Mouse (Mus musculus): ENCODE measurements around the gene Babam2.

DNA sequence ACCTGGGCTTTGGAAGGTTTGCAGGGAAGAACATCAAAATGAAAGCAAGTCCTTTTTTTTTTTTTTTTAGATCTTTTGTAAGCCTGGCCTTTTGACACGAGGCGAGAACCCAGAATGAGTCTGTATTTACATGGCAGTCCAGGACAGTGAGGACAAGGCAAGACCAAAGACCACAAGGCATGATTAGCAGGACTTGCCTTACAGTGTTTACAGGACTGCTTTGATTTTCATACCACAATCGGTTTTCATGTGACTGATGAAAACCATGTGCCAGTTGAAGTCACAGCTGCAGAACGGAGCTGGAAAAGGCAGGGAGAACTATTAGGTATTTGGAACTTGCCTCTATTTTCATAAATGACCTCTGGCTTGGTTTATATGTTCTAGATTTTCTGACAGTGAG is 381.5 kb downstream of the Babam2 start:
- TF ChIP-seq POLR2A (IDR thresholded peaks at IDR 0.05; ENCODE audit: insufficient read length, low read depth) (no peak), USF1 (IDR thresholded peaks at IDR 0.05; ENCODE audit: low read depth) (no peak), E2F4 (IDR thresholded peaks at IDR 0.05; ENCODE audit: insufficient read depth) (no peak), TCF12 (IDR thresholded peaks at IDR 0.05; ENCODE audit: insufficient read depth, poor library complexity, severe bottlenecking) (no peak), MYOG (IDR thresholded peaks at IDR 0.05; ENCODE audit: control insufficient read depth in 1 of 3, insufficient read depth in 1 of 3, insufficient read length in 2 of 3, low read depth in 2 of 3) (no peak), MAX (IDR thresholded peaks at IDR 0.05; ENCODE audit: low read depth) (no peak), CEBPB (IDR thresholded peaks at IDR 0.05; ENCODE audit: insufficient read depth, poor library complexity, severe bottlenecking) (no peak), POLR2AphosphoS2 (IDR thresholded peaks at IDR 0.05; ENCODE audit: insufficient read length, low read depth) (no peak), MYOD1 (IDR thresholded peaks at IDR 0.05; ENCODE audit: control insufficient read depth in 1 of 3, insufficient read length in 2 of 3, low read depth in 2 of 3) (no peak), SRF (IDR thresholded peaks at IDR 0.05; ENCODE audit: control insufficient read depth, insufficient read length, low read depth) (no peak)
